Comparison of ENCODE assay signal across 8 mouse cellular contexts in the genomic region with DNA sequence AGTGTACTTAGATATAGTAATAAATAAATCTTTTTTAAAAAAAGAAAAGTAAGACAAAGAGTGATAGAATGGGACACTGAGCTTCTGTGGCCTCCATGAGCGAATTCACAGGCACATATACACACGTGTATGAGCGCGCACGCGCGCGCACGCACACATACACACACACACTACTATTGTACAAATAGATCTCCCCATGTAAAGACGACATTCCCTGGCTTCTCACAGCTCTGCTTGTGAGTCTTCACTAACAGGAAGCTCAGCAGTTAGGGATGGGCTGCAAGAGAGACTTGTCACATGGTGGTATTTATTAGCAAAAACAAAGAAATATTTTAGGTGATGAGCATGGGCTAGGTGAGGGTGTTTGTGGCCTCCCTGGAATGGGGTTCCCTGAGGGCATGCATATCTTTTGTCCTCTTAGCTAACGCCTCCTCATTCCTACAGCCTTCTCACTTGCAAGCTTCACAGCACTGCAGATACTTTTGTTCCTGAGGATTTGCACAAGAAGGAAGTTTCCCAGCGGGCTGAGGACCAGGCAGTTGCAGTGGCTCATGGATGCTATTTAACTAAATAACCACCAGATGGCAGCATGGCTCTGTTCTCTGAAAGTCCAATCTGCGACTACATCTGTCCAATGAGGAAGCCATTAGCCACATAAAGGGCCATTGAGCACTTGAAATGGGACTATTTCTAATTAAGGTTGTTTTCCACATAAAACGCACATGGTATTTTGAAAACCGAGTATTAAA. TPM values are rescaled to one million over a fixed set of nuclear protein-coding genes. Genes with fewer than 3 reads are reported as not detected.
DNase-seq lines count a peak whose midpoint lies in the region; ATAC-seq and TF ChIP-seq lines count a peak whose summit lies in the region.

No protein-coding gene starts in this region.

- H3K36me3 ChIP-seq in liver, embryonic 12.5 days: no peaks in the 10 kb centered on the region
- no peaks in the 10 kb centered on the region for H3K36me3 ChIP-seq in hindbrain, postnatal 0 days (ENCODE audit: insufficient read depth, low read length)

- peak; percentile 44 for DNase-seq in liver
- peak; percentile 65 to 71 for DNase-seq in cerebellum, adult 18-20 months
- peak; percentile 85 for DNase-seq in forelimb bud, embryonic 11.5 days (ENCODE audit: low read depth, low spot score)
- DNase-seq in hindbrain, postnatal 0 days (ENCODE audit: low spot score): peak; percentile 94
- DNase-seq in layer of hippocampus, postnatal 36 days: peak; percentile 41 to 47
- peak; percentile 49 to 67 for DNase-seq in right cerebral cortex, postnatal 36 days (ENCODE audit: low spot score in 2 of 2)

- no peaks in the 10 kb centered on the region for H3K9me3 ChIP-seq in liver, embryonic 12.5 days (replicated peaks)
- H3K9me3 ChIP-seq in hindbrain, postnatal 0 days (ENCODE audit: low read length): no peaks in the 10 kb centered on the region

- H3K27ac ChIP-seq in liver, embryonic 12.5 days: no peak overlapping the region
- H3K27ac ChIP-seq in hindbrain, postnatal 0 days: no peak overlapping the region

- H3K4me3 ChIP-seq in liver, embryonic 12.5 days: no peak overlapping the region
- no peak overlapping the region for H3K4me3 ChIP-seq in hindbrain, postnatal 0 days (ENCODE audit: low read length)

- no peak overlapping the region for H3K9ac ChIP-seq in liver, embryonic 12.5 days
- no peak overlapping the region for H3K9ac ChIP-seq in hindbrain, postnatal 0 days (replicated peaks; ENCODE audit: low read length)

- H3K27me3 ChIP-seq in liver, embryonic 12.5 days (replicated peaks): no peaks in the 10 kb centered on the region; the same call in 1 of the 2 replicates
- H3K27me3 ChIP-seq in hindbrain, postnatal 0 days (ENCODE audit: insufficient read depth, low read length): no peaks in the 10 kb centered on the region

- peak; percentile 95 for TF ChIP-seq CTCF in hindbrain, postnatal 0 days (IDR thresholded peaks at IDR 0.05; ENCODE audit: low read depth)

- ATAC-seq in liver, embryonic 12.5 days: no peak
- ATAC-seq in hindbrain, postnatal 0 days: peak; percentile 80
- ATAC-seq in megakaryocyte, adult 5-6 weeks (ENCODE audit: poor library complexity, severe bottlenecking): peak; percentile 100

- 46% methylated on average over 15 of the region's 15 CpGs for WGBS in liver, embryonic 12.5 days (ENCODE audit: insufficient replicate concordance)
- 52% methylated on average over 15 of the region's 15 CpGs for WGBS in hindbrain, postnatal 0 days

- H3K4me2 ChIP-seq in liver, embryonic 12.5 days: no peak overlapping the region
- H3K4me2 ChIP-seq in hindbrain, postnatal 0 days (ENCODE audit: low read depth, low read length): no peak overlapping the region

- peaks cover 2% of the 10 kb centered on the region; the same call in 1 of the 2 replicates for H3K4me1 ChIP-seq in liver, embryonic 12.5 days
- no peaks in the 10 kb centered on the region for H3K4me1 ChIP-seq in hindbrain, postnatal 0 days (ENCODE audit: insufficient read depth, low read length)

RNA-seq across cellular contexts. Expression of a gene that starts 14.9 kb away (rescaled TPM):
- 0.32 and 0.35 TPM in 2 replicates for polyA plus RNA-seq in liver, embryonic 12.5 days (2016; fragmentation: Nextera tagmentation; extraction: Ambion mirVana)
- total RNA-seq in hindbrain, postnatal 0 days (2014; rRNA removed): 2.2 TPM in 1 of 2 replicates, not detected in the other
- 1.6 and 1.9 TPM in 2 replicates for polyA plus RNA-seq in hindbrain, postnatal 0 days (2015; fragmentation: Nextera tagmentation; extraction: Ambion mirVana)
- total RNA-seq in layer of hippocampus, postnatal 36 days (2021): 1 to 10 TPM; 1.7 to 1.9 TPM
- not detected in 2 replicates for total RNA-seq in megakaryocyte, adult 5-6 weeks (2015)
- not detected in 2 replicates for total RNA-seq in megakaryocyte, adult 5-6 weeks (2017)

RNA-seq across cellular contexts. Expression of a gene that starts 15.0 kb away (rescaled TPM):
- 1.6 and 2.5 TPM in 2 replicates for polyA plus RNA-seq in liver, embryonic 12.5 days (2016; fragmentation: Nextera tagmentation; extraction: Ambion mirVana)
- total RNA-seq in hindbrain, postnatal 0 days (2014; rRNA removed): 19.3 and 23.9 TPM in 2 replicates
- polyA plus RNA-seq in hindbrain, postnatal 0 days (2015; fragmentation: Nextera tagmentation; extraction: Ambion mirVana): 2.8 TPM in 2 replicates
- total RNA-seq in layer of hippocampus, postnatal 36 days (2021): 10 to 100 TPM; 23.9 to 25.1 TPM
- total RNA-seq in megakaryocyte, adult 5-6 weeks (2015): 8.1 and 10.7 TPM in 2 replicates
- 10.0 and 11.1 TPM in 2 replicates for total RNA-seq in megakaryocyte, adult 5-6 weeks (2017)

Comparison
In these comparisons a context has a peak if more than half of its experiments do, and no peak if none do; other contexts are left out.
1. DNase-seq: peak in every context shown above with its lines; median percentile 94 in hindbrain, postnatal 0 days; 85 in forelimb bud, embryonic 11.5 days; 68 in cerebellum, adult 18-20 months; 58 in right cerebral cortex, postnatal 36 days; 44 in liver; 44 in layer of hippocampus, postnatal 36 days.